Mouse (Mus musculus) stomach, postnatal 0 days (tissue): ENCODE results near the gene Cyp4f16. TPM values are rescaled to one million over a fixed set of nuclear protein-coding genes. Genes with fewer than 3 reads are reported as not detected.
"Not testable (repeated sequence)": the region's sequence is repeated elsewhere in the genome, so short reads cannot be mapped to it uniquely, and the experiment has no call there.

Experiments
- ATAC-seq: fragments of 200-750 bp; cut with Nextera tagmentation; 2 replicates; pipeline ENCODE4 v1.8.0; 2017; ENCODE audit not compliant: low FRiP score, low TSS enrichment
- DNase-seq: peaks from one replicate; pipeline ENCODE4 v3.0.0-alpha.2; 2016; ENCODE audit warnings: low spot score
- H3K27ac ChIP-seq: fragments of 300-500 bp; sonication (generic); replicated peaks from 2 replicates; pipeline ENCODE4 v1.5.1; 2014; ENCODE audit warnings: mild to moderate bottlenecking, control low read depth
- H3K27me3 ChIP-seq: fragments of 300-500 bp; sonication (generic); 2 replicates; pipeline ENCODE4 v1.6.1; 2014; ENCODE audit warnings: low read length; ENCODE audit not compliant: control insufficient read depth, insufficient read depth
- H3K36me3 ChIP-seq: fragments of 300-500 bp; sonication (generic); 2 replicates; pipeline ENCODE4 v1.6.1; 2014; ENCODE audit warnings: low read length, mixed read lengths; ENCODE audit not compliant: control insufficient read depth, insufficient read depth
- H3K4me1 ChIP-seq: fragments of 300-500 bp; sonication (generic); replicated peaks from 2 replicates; pipeline ENCODE4 v1.6.1; 2014; ENCODE audit warnings: antibody characterized with exemption; ENCODE audit not compliant: control insufficient read depth, insufficient read depth
- H3K4me2 ChIP-seq: fragments of 300-500 bp; sonication (generic); replicated peaks from 2 replicates; pipeline ENCODE4 v1.6.1; 2014; ENCODE audit warnings: low read depth, mild to moderate bottlenecking, control low read depth, moderate library complexity
- H3K4me3 ChIP-seq: fragments of 300-500 bp; sonication (generic); 2 replicates; pipeline ENCODE4 v1.5.1; 2014; ENCODE audit warnings: low read depth, low read length, control low read depth
- H3K9ac ChIP-seq: fragments of 300-500 bp; sonication (generic); 2 replicates; pipeline ENCODE4 v1.6.1; 2014; ENCODE audit warnings: mild to moderate bottlenecking, low read length, control low read depth, mixed read lengths
- H3K9me3 ChIP-seq: fragments of 300-500 bp; sonication (generic); 2 replicates; pipeline ENCODE4 v1.6.1; 2016; ENCODE audit warnings: low read length; ENCODE audit not compliant: control insufficient read depth
- CTCF ChIP-seq: IDR thresholded peaks from 2 replicates; pipeline ENCODE4 v1.5.1; 2016; ENCODE audit warnings: antibody characterized with exemption, low read depth, mild to moderate bottlenecking, moderate library complexity
- EP300 ChIP-seq: optimal IDR thresholded peaks from 2 replicates; pipeline ENCODE3; 2016; ENCODE audit warnings: antibody characterized with exemption
- WGBS: fragments of 180-500 bp; shearing (Covaris S2); extraction: QIAGEN DNeasy Blood & Tissue Kit; methylation state at CpG from one replicate; pipeline ENCODE4 v1.1.7; 2014; 5-methylcytosine and 5-hydroxymethylcytosine counted together
- polyA plus RNA-seq: library from polyadenylated mRNA; unstranded; fragments of >200 nt; fragmentation: Nextera tagmentation; extraction: Ambion mirVana; gene quantifications from 2 replicates; pipeline ENCODE4 v1.2.1, GENCODE M21; 2015

Cyp4f16 gene
- polyA plus RNA-seq, 1 experiment from 2014 or later, result 18.3 TPM

GRCm38 (mm10) chr17:32523895-32524294 lies 12.5 kb upstream of the Cyp4f16 start:
- WGBS, result 89% methylated on average over 11 of the region's 11 CpGs
- TF ChIP-seq EP300, result no peak
- no peak for TF ChIP-seq CTCF
- ATAC-seq (no peak), DNase-seq (no peak)
- Histone ChIP-seq H3K36me3 (no peaks in the 10 kb centered on the region), H3K4me1 (no peaks in the 10 kb centered on the region), H3K4me3 (no peak overlapping the region), H3K9me3 (no peaks in the 10 kb centered on the region), H3K9ac (no peak overlapping the region), H3K4me2 (no peak overlapping the region), H3K27me3 (no peaks in the 10 kb centered on the region), H3K27ac (no peak overlapping the region)

GRCm38 (mm10) chr17:32526341-32526740 lies 10.0 kb upstream of the Cyp4f16 start:
- not testable (repeated sequence) for ATAC-seq, H3K27me3 ChIP-seq, DNase-seq, H3K27ac ChIP-seq, H3K36me3 ChIP-seq, H3K9ac ChIP-seq, H3K4me3 ChIP-seq, H3K4me1 ChIP-seq, H3K4me2 ChIP-seq, H3K9me3 ChIP-seq
- WGBS, result 94% methylated on average over 1 of the region's 1 CpGs

DNA sequence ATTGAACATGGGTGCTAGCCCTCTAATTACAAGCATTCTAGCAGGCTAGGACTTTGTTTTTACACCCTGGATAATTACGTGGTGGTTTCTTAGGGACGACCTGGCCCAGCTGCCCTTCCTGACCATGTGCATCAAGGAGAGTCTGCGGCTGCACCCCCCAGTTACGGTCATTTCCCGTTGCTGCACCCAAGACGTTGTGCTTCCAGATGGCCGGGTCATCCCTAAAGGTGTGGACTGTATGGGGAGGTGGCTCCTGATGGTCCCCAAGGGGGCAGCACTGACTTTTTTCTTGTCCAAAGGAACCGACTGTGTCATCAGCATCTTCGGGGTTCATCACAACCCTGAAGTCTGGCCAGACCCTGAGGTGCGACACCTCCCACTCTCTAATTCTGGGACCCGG lies 8.6 kb upstream of the Cyp4f16 start:
- no peak for DNase-seq
- no peak overlapping the region for H3K27ac ChIP-seq
- no peaks in the 10 kb centered on the region for H3K4me1 ChIP-seq
- no peak for ATAC-seq
- no peaks in the 10 kb centered on the region for H3K27me3 ChIP-seq
- WGBS, result 81% methylated on average over 11 of the region's 11 CpGs
- TF ChIP-seq CTCF (0 out of 2 replicates have a peak, but pooled peaks have one; percentile 4), EP300 (no peak)
- no peak overlapping the region; the same call in 1 of the 2 replicates for H3K4me2 ChIP-seq
- H3K4me3 ChIP-seq, result no peak overlapping the region
- no peaks in the 10 kb centered on the region for H3K9me3 ChIP-seq
- no peak overlapping the region for H3K9ac ChIP-seq
- H3K36me3 ChIP-seq, result no peaks in the 10 kb centered on the region

GRCm38 (mm10) chr17:32528408-32529337 lies 7.7 kb upstream of the Cyp4f16 start:
- H3K4me2 ChIP-seq, result peak overlapping the region; percentile 50
- ATAC-seq, result peak; percentile 97
- H3K27me3 ChIP-seq, result no peaks in the 10 kb centered on the region
- peak; percentile 90 for TF ChIP-seq CTCF
- TF ChIP-seq EP300, result no peak
- peak overlapping the region; percentile 51 for H3K9ac ChIP-seq
- H3K27ac ChIP-seq, result peak overlapping the region; percentile 40; the same call in 1 of the 2 replicates
- no peaks in the 10 kb centered on the region for H3K9me3 ChIP-seq
- H3K4me3 ChIP-seq, result peak overlapping the region; percentile 30
- H3K36me3 ChIP-seq, result no peaks in the 10 kb centered on the region
- WGBS, result 21% methylated on average over 26 of the region's 26 CpGs
- no peaks in the 10 kb centered on the region for H3K4me1 ChIP-seq
- peak; percentile 94 for DNase-seq

GRCm38 (mm10) chr17:32532356-32532755 lies 4.0 kb upstream of the Cyp4f16 start:
- H3K4me3 ChIP-seq, H3K4me1 ChIP-seq, H3K9me3 ChIP-seq, H3K4me2 ChIP-seq, ATAC-seq, H3K9ac ChIP-seq, H3K36me3 ChIP-seq, H3K27ac ChIP-seq, H3K27me3 ChIP-seq, DNase-seq: not testable (repeated sequence)
- WGBS, result 44% methylated on average over 4 of the region's 4 CpGs

GRCm38 (mm10) chr17:32534068-32534467 lies 2.3 kb upstream of the Cyp4f16 start:
- Histone ChIP-seq H3K4me2 (no peak overlapping the region), H3K4me3 (no peak overlapping the region), H3K4me1 (no peaks in the 10 kb centered on the region), H3K27me3 (no peaks in the 10 kb centered on the region), H3K9me3 (no peaks in the 10 kb centered on the region), H3K27ac (no peak overlapping the region), H3K36me3 (no peaks in the 10 kb centered on the region), H3K9ac (no peak overlapping the region)
- no peak for DNase-seq
- TF ChIP-seq CTCF (no peak), EP300 (no peak)
- ATAC-seq, result no peak
- WGBS, result 73% methylated on average over 6 of the region's 6 CpGs
